Mouse (Mus musculus) thymus, postnatal 36 days (tissue): ENCODE measurements at regions not wholly inside any gene's neighbourhood (a gene's known extent, or its start where the extent isn't known, plus 50 kb on each side); places are given as distances from the start of the nearest gene placed in this dataset.

Experiments used
- DNase-seq, 2 experiments: peaks; one replicate each; pipeline ENCODE4 v3.0.0; 2022; ENCODE audit warnings: mixed read lengths in 2 of 2

DNA sequence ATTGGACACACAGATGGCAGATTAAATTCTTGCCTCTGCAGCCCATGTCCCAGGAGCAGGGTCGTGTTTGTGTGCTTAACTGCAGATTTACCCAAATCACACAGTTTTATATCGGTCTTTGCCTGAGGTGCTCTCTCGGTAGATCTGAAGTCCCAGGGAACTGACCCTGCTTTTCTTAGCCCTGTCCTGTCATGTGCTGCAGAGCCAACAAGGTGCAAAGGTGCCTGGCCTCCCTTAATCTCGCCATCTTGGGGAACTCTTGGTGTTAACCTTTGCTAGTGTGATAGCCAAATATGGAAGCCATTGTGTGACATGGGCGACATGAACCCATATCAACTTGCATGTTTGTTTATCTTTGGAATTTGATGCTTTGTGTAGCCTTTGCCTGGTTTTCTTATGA lies 107.1 kb upstream of the Lyplal1 start:
- no peak for DNase-seq

DNA sequence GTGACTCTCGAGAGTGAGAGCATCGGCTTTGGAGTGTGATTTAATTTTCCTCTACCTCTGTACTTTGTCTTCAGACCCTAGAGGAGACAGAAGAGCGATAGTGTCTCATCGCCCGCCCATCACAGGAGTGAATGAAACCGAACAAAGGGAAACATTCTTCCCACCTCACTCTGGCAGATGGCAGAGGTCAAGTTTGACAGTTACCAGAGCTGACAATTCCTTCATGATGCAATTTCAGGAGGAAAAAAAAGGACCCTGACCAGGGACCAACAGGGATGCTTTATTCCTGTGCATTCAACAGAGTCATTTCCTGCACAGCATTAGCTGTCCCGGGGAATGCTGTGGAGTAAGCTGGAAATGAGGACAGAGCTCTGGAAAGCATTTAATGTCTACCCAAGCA lies 106.3 kb upstream of the Lyplal1 start:
- DNase-seq, result no peak

DNA sequence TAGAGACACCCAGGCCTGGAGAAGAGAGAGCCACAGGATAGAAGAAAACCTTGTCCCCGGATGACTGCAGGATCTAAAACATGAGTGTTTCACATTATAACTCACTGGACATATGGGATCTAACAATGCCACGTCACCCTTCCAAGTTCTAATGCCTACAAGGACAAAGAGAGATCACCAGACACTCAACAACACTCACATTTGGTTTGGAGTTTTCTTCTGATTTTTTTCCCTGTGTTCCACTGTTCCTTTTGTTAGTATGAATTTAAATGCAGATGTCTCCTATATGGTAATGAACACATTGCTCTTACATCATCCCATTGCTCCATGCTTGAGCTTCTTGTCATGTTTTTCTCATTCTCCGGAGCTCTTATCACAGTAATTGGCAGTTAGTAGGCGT lies 101.9 kb upstream of the Lyplal1 start:
- DNase-seq, result no peak

DNA sequence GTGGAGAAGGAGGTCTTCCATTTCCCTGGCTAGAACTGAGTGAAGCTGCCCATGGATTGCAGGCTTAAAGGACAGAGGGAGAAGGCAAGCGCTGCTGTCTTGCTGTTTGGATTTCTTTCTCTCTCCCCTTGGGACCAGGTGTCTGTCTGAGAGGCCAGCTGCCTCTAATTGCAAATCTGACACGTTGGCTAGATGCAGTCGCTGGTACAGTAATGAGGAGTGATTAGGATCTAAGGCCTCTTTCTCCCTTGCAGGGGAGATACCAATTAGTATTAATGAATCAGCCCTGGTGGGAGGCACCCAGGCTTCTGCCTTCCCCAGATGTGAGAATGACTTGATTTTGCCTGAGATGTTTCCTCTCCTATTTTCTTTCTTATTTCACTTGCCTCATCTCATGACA lies 100.1 kb upstream of the Lyplal1 start:
- no peak for DNase-seq

DNA sequence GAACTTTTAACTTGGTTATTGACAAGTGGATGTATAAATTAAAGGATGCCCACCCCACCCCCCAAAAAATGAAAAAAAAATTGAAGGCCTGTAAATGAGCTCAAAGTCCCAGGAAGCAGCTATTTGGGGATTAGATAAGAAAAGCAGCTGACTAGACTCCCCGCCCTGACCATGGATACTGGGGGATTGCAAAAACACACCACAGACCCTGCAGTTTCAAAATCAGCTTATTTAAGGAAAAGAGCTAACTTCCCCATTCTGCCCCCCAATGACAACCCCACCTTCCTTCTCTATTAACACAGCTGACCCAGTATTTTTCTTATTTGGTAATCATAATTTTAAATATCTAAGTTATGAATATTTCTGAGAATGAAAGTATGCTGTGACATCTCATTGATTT lies 87.0 kb upstream of the Lyplal1 start:
- DNase-seq, result no peak

DNA sequence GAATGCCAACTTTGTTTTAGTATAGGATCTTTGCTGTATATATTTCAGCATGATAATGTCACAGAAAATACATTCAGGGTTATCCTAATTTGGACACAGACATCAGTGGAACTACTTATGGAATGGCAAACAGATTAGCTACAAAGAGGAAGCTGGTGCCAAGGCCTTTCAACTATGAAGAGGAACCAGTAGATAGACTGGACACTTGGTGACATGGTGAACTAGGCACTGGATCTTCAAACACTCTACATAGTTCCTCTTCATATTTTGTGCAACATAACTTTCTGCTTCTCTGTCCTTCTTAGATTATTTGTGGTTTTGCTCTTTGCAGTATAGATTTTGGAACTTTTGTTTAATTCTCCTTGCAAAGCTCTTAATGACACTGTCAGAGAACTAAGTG lies 85.4 kb upstream of the Lyplal1 start:
- no peak for DNase-seq

DNA sequence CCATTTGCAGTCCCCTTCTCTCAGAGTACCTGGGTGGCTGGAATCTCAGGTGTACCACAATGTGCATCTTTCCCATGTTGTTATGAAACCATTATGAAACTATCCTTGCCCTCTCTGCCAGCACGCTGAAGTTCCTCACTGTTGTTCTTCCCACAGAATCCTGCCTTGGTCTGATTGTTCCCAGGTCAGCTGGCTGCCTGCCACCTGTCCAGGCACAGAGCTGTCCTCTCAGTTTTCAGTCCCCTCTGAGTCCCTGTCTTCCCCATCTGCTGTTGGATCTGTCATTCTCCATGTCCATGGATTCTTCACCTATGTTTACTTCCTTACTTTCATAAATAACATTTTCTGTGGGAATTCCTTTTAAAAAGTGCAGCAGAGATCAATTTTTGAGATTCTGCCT lies 81.3 kb upstream of the Lyplal1 start:
- DNase-seq, result no peak

DNA sequence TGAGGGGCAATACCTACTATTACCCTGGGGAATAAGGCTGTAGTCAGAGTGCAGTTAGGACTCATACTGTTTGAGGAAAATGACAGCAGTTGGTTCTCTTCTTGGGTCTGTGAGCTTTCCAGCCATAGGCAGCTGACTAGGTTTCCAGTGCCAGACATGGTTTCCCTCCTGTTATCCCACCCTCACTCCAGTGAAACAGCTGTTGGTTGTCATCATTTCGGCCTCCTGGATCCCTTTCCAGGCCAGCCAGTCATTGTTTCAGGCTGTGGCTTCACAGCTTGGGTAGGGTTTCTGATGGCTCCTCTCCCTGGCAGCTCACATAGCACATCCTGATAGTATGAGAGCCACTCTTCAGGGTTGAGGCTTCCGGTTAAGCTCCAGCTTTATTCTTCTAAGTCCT lies 79.9 kb upstream of the Lyplal1 start:
- no peak for DNase-seq

DNA sequence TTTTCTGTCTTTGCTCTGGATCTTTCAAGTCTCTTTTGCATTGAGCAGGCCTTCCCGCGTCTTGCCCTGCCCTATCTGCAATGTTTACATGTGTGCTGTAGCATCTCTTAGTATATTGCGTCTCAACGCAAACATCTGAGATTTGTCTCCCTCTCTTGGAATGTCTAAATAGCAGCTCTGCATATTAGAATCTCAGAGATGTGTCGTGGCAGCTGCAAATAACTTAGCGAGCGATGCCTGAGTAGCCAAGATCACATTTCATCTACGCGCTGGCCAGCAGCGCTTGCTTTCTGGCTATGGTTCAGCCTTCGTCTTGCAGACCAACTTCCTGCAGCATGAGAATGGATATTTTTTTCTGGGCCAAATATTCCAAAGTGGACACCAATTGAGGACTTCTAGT lies 72.3 kb upstream of the Lyplal1 start:
- DNase-seq, result no peak

DNA sequence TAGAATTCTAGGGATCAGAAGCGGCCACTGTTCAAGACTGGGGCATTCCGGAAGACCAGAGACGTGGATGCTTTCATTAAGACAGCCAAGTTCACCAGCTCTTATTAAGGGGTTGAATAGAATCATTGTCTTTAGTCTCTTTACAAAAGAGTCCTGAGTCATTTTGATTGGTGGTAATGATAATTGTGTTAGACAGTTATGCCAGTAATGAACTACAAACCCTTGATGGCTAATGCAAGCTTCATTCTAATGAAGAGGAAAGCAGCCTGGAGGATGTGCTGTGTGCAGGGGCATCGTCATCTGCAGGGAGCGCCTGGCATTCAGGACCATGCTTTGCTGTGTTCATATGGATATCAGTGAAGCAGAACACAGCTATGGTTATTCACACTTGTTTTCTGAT lies 70.3 kb upstream of the Lyplal1 start:
- DNase-seq, result no peak

DNA sequence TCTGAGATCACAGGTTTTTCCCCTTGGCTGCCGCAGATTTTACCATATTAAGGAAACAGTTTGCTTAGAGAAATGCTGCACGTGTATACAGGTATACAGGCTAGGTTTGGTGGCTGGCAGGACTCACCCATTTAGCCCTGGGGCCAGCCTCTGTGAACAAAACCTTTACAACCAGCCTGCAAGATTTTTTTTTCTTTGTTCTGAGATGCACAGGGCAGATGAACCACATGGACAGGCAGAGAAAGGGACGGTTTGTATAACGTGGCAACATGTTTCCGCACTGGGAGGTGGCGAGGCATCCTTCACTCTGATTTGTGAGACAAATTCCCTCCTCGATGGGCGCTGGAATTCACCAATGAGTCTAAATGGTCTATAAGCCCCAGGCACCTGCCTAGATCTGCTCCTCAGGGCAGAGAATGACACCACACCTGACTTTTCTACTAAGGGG lies 66.1 kb upstream of the Lyplal1 start:
- DNase-seq, result no peak

DNA sequence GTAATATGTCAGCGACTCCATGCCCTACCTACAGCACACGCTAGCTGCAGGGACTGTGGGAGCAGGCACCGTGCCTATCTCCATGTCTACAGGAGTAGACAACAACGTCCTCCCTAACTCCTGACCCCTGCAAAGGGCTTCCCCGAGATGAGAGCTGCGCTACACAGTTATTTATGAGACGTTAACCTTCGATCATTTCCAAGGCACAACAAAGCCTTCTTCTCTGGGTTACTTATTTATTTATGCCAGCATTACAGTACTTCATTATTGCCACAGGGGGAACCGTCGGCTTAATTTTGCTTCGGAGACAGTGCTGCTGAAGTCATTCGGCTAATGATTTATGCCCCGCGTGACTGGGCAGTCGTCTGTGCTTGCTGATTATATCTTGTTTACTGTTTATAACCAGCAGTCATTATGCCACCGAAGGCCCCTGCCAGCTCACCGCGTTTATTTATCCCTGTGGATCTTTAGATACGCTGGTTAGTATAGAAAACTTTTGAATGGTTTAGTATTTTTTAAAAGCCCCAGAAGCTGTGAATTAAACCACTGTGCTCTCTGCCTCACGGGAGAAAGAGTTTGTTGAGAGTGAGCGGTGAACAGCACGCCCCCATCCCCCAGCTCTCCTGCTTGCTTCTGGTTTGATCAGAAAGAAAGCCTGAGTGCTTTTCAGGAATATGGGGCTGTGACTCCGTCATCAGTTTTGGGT lies 65.5 kb upstream of the Lyplal1 start:
- no peak for DNase-seq

DNA sequence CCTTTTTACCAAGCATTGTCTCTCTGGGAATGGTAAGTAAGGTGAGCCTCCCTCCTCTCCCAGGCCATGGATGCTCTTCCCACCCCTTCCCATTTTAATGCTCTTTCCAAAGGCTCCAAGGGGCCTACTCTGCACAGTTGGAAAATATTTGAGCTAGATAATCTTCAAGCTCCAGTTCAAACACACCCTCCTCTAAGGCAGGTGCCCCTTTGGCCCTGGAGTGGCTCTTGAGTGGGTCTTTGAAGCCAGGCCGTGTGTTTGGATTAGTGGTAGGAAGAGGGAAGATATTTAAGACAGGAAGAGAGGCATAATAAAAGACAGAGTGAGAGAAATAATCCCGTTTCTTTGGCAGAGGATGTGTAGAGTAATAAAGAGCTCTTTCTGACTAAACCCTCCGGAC lies 59.9 kb upstream of the Lyplal1 start:
- no peak for DNase-seq

DNA sequence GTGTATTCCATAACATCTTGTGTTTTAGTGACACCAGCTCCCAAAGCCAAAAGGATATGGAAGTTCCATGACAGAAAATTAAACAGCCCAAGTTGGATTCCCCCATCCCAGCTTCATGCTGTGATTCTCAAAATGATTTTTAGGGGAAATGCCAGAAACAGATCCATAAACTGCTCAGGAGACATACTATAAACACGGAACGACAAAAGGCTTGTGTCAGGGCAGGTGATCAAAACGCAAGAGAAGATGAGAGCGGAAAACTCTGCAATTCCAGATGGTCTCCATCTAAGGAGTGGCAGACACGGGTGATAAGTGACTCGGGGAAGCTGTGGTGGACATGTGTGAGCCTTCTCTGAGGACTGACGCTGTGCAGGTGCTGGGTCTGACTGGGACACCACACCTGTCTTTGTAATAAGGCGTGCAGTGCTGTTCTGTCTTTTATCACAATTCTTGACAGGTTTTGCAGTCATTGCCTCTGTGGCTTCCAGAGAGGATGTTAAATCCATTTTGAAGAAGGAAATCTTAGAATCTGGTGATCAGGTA lies 56.4 kb upstream of the Lyplal1 start:
- no peak for DNase-seq

DNA sequence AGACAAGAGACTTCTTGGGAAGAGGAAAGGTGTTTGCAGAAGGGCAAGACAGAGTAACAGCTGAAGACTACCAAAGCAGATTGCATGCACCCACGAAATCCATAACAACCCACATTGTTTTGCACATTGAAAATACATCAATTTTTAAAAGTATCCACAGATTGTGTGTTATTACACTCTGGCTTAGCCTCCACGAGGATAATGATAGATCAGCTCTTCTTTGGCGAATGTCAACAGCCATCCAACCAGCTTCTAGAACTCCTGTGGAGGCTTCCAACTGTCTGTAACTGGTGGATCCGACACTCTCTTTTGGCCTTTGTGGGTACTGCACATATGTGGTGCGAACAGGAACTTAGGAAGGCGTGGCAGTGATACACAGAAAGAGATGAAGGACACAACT lies 54.6 kb upstream of the Lyplal1 start:
- DNase-seq, result no peak
